Mouse (Mus musculus) bone marrow macrophage, adult 2 months (primary cell): Measurements from ENCODE around the gene Ubash3b. TPM values are rescaled to one million over a fixed set of nuclear protein-coding genes. Genes with fewer than 3 reads are reported as not detected.

ENCODE experiments used
- H3K27ac ChIP-seq: 2 replicates; pipeline ENCODE4 v1.5.1; 2012; ENCODE audit warnings: low read depth, low read length; ENCODE audit not compliant: insufficient read depth
- H3K4me1 ChIP-seq: 2 replicates; pipeline ENCODE4 v1.6.1; 2012; ENCODE audit warnings: low read length; ENCODE audit not compliant: control insufficient read depth, insufficient read depth
- H3K4me3 ChIP-seq: 2 replicates; pipeline ENCODE4 v1.5.1; 2012; ENCODE audit warnings: mild to moderate bottlenecking, low read length, moderate library complexity; ENCODE audit not compliant: insufficient read depth
- CTCF ChIP-seq: IDR thresholded peaks from 2 replicates; pipeline ENCODE4 v1.5.1; 2012; ENCODE audit warnings: low read depth, mild to moderate bottlenecking, low read length, moderate library complexity
- POLR2A ChIP-seq: IDR thresholded peaks from 2 replicates; pipeline ENCODE4 v1.6.1; 2012; ENCODE audit warnings: mild to moderate bottlenecking, low read depth, low read length, borderline replicate concordance
- polyA plus RNA-seq: library from polyadenylated mRNA; stranded (reverse); fragments of >200 nt; gene quantifications from 2 replicates; pipeline ENCODE4 v1.2.4, GENCODE M21; 2012; ENCODE audit not compliant: missing spikeins, insufficient read depth, insufficient read length

The Ubash3b gene
- polyA plus RNA-seq, 1 experiment = 19.7 TPM

- H3K4me3 ChIP-seq = 0 out of 2 replicates have a peak overlapping the region, but pooled peaks have one; percentile 12
- TF ChIP-seq CTCF (no peak), POLR2A (no peak)
- peaks cover 59% of the 10 kb centered on the region for H3K4me1 ChIP-seq
- peak overlapping the region; percentile 71 for H3K27ac ChIP-seq
Measured at GRCm38 (mm10) chr9:41070761-41071181, 90.7 kb downstream of the Ubash3b start.

DNA sequence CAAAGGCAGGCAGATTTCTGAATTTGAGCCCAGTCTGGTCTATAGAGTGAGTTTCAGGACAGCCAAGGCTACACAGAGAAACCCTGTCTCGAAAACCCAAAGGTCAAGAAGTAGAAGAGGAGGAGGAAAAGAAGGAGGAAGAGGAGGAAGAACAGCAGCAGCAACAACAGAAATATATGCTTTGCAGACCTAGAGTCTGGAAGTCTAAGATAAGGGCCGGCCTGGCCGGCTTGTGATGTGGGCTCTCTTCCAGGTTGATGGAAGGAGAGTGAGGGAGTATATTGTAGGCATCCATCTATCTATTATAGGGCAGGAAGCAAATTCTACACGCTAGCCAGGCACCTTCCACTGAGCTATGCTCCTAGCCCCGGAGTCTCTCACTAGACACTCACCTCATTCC, 92.0 kb downstream of the Ubash3b start:
- no peak overlapping the region for H3K27ac ChIP-seq
- H3K4me3 ChIP-seq = no peak overlapping the region
- TF ChIP-seq CTCF (no peak), POLR2A (no peak)
- peaks cover 62% of the 10 kb centered on the region for H3K4me1 ChIP-seq

DNA sequence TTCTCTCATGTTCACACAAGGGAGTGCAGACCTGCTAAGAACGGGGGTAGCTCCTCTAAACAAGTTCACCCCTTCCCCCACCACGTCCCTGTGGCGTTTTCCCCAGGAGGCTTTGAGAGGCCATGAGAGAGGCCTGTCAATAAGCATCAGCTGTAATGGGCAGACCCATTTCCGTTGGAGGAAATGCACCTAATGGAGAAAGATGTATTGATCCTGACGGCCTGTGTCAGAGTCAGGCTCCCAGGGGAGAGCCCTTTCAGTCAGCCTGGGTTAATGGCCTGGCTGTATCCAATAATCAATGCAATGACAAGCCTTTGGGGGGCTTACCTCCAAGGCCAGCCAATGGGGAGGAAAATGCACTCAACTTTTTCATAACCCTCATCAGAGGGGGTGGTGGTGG, 100.1 kb downstream of the Ubash3b start:
- peaks cover 35% of the 10 kb centered on the region for H3K4me1 ChIP-seq
- H3K4me3 ChIP-seq = no peak overlapping the region
- TF ChIP-seq CTCF (no peak), POLR2A (no peak)
- H3K27ac ChIP-seq = no peak overlapping the region

DNA sequence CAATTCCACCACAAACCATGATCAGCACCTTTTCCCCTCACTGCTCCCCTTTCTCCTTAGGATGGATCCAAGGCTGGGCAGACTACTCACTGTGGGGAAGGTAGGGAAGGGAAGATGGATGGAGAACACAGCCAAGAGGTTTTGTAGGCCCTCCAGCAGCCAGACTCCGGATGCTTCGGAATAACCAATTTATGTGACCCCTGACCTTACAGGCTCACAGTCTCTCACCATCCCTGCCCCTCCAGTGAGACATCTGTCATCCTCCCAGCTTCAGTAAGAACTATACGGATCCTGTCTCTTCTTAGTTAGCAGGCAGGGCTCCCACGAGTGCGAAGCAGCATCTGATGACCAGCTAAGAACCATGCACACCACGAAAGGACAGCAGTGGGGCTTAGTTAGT, 100.9 kb downstream of the Ubash3b start:
- Histone ChIP-seq H3K27ac (no peak overlapping the region), H3K4me3 (no peak overlapping the region), H3K4me1 (peaks cover 34% of the 10 kb centered on the region)
- TF ChIP-seq CTCF = no peak
- TF ChIP-seq POLR2A = no peak

DNA sequence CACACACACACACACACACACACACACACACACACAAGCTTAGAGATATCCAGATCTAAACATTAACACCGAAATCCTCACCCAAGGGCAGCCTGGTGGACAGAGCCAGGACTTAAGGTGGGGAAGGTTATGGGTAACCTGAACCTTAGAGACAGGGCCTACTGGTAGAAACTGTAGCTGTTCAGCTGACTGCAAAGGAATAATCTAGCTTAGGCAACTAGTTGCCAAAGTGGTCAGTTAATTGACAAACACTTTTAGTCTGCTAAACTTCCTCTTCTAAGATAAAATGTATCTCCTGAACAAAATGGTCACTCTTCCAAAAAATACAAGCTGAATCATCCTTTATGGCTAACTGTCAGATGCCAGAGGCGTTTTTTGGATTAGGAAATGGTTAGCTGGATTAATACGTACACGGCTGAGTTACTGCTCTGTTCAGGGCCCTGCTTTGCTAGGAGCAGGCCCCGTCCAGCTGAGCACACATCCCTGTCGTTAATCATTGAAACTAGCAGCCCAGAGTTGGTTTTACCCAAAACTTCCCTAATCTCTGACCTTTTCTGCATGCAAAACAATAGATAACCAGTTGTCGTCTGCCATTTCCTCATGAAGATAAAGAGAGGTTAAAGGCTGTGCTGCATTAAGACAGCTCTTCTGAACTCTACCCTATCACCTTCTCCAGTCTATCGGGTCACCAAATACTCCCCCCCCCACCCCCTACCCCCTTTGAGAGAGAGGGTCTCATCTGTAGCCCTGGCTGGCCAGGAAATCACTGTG, 102.5 kb downstream of the Ubash3b start:
- TF ChIP-seq POLR2A (no peak), CTCF (no peak)
- peak overlapping the region; percentile 29 for H3K27ac ChIP-seq
- no peak overlapping the region for H3K4me3 ChIP-seq
- H3K4me1 ChIP-seq = peaks cover 25% of the 10 kb centered on the region

- no peak for TF ChIP-seq POLR2A
- no peak for TF ChIP-seq CTCF
- peaks cover 42% of the 10 kb centered on the region for H3K4me1 ChIP-seq
- no peak overlapping the region for H3K4me3 ChIP-seq
- no peak overlapping the region for H3K27ac ChIP-seq
Measured at GRCm38 (mm10) chr9:41054166-41054565, 107.3 kb downstream of the Ubash3b start.

DNA sequence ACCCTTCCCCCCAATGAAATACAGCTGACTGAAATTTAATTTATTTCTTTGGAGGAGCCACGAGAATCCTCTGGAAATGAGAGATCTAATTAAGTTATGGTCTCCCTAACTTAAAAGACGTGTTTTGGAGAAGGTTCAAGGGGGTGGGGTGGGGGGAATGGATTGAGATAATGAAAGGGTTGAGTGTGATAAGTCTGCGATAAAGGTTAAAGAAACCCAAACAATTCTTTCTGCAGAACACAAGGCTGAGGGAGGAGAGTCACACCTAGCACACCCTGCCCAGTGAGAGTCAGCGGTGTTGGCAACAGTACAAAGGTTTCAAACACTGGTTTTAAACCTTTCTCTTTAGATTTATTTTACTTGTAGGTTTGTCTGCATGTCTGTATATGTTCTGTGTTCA, 108.0 kb downstream of the Ubash3b start:
- no peak overlapping the region for H3K4me3 ChIP-seq
- peaks cover 41% of the 10 kb centered on the region for H3K4me1 ChIP-seq
- H3K27ac ChIP-seq = no peak overlapping the region
- TF ChIP-seq CTCF (no peak), POLR2A (no peak)

GRCm38 (mm10) chr9:41051080-41051932, 110.2 kb downstream of the Ubash3b start:
- H3K27ac ChIP-seq = peak overlapping the region; percentile 21
- H3K4me1 ChIP-seq = peaks cover 42% of the 10 kb centered on the region
- H3K4me3 ChIP-seq = no peak overlapping the region
- TF ChIP-seq POLR2A (no peak), CTCF (no peak)

- TF ChIP-seq POLR2A = no peak
- no peak for TF ChIP-seq CTCF
- H3K4me3 ChIP-seq = no peak overlapping the region
- H3K27ac ChIP-seq = peak overlapping the region; percentile 14; the same call in 1 of the 2 replicates
- peaks cover 42% of the 10 kb centered on the region for H3K4me1 ChIP-seq
Measured at GRCm38 (mm10) chr9:41050331-41051079, 111.0 kb downstream of the Ubash3b start.

DNA sequence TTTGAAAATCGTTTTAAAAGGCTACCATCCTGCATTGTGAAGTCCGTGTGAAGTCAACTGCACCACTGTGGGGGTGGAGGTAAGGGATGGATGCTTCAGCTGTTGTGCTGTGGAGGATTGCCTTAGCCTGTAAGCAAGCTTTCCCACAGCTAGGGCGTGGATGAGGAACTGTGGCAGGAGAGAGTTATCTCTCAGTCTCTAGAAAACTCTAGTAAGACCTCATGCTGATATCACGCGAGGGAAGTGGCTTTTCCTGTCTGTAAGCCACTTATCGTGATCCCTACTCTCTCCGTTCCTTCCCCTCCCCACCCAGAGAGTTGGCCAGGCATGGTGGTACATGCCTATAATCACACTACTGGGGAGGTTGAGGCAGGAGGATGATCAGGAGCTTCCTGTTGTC, 112.2 kb downstream of the Ubash3b start:
- TF ChIP-seq POLR2A (no peak), CTCF (no peak)
- Histone ChIP-seq H3K4me1 (peaks cover 42% of the 10 kb centered on the region), H3K4me3 (no peak overlapping the region), H3K27ac (peak overlapping the region; percentile 37)
